Mouse (Mus musculus): ENCODE data around the gene Kcp. TPM values are rescaled to one million over a fixed set of nuclear protein-coding genes. Genes with fewer than 3 reads are reported as not detected.

Gene Kcp
- total and polyA plus RNA-seq, 3 experiments: 0.51 to 0.64 TPM; not detected in 1

- TF ChIP-seq CHD2 (IDR thresholded peaks at IDR 0.05; ENCODE audit: low read length): no peak
These were observed 18.8 kb upstream of the Kcp start, which contains the start of gene Irf5 (continued) for GRCm38 (mm10) chr6:29526281-29527251.

GRCm38 (mm10) chr6:29525256-29525655 is 17.5 kb upstream of the Kcp start:
- H3K4me1 ChIP-seq (ENCODE audit: control insufficient read depth in 1 of 2, insufficient read depth in 2 of 2): peaks cover 13 to 50% of the 10 kb centered on the region in 2 experiments
- no peak overlapping the region for H3K4me3 ChIP-seq (replicated peaks in 1 of 3; ENCODE audit: low read depth in 2 of 3, low read length in 2 of 3, poor library complexity in 1 of 3)
- no peak overlapping the region for H3K4me2 ChIP-seq (ENCODE audit: insufficient read depth, low read depth, poor library complexity, severe bottlenecking)
- peak; percentile 67 for DNase-seq (ENCODE audit: extremely low read depth)
- no peak overlapping the region for H3K27ac ChIP-seq (ENCODE audit: insufficient read depth, low read depth)
- H3K79me2 ChIP-seq (replicated peaks; ENCODE audit: control insufficient read depth, extremely low read depth, insufficient read depth, poor library complexity, severe bottlenecking): peaks cover 23% of the 10 kb centered on the region
- H3K36me3 ChIP-seq (replicated peaks in 1 of 2; ENCODE audit: control insufficient read depth in 1 of 2, insufficient read depth in 1 of 2, low read length in 1 of 2): no peaks in the 10 kb centered on the region
- dilution Hi-C loops (cut with MboI; ENCODE audit: extremely low pct_ligation_motif_present, extremely low pct_unique_long_range_greater_than_20kb, low sequenced_read_pairs) (no loop called here), in situ Hi-C loops (cut with MboI; ENCODE audit: low pct_ligation_motif_present, low pct_unique_long_range_greater_than_20kb, low sequenced_read_pairs) (no loop called here)
- no peak for TF ChIP-seq ZC3H11A (IDR thresholded peaks at IDR 0.05; ENCODE audit: low read depth, low read length)
- TF ChIP-seq MEF2A (IDR thresholded peaks at IDR 0.05; ENCODE audit: borderline replicate concordance, low read depth, low read length): no peak
- no peak for TF ChIP-seq CHD2 (IDR thresholded peaks at IDR 0.05; ENCODE audit: low read length)
- TF ChIP-seq MAX (IDR thresholded peaks at IDR 0.05; ENCODE audit: low read length): no peak
- no peak for TF ChIP-seq ZNF384 (IDR thresholded peaks at IDR 0.05; ENCODE audit: low read depth, low read length)
- peak; percentile 66 to 87 for TF ChIP-seq CTCF (conservative IDR thresholded peaks at IDR 0.05 in 1 of 2, IDR thresholded peaks at IDR 0.05 in 1 of 2; ENCODE audit: low read depth in 2 of 2, low read length in 2 of 2)
- TF ChIP-seq MAFK (IDR thresholded peaks at IDR 0.05; ENCODE audit: insufficient replicate concordance, low read length): no peak
- peak; percentile 31; the same call in 1 of the 2 replicates for TF ChIP-seq SMC3 (IDR thresholded peaks at IDR 0.05; ENCODE audit: low read depth, low read length)
- no peak for TF ChIP-seq PAX5 (IDR thresholded peaks at IDR 0.05; ENCODE audit: low read length)
- TF ChIP-seq RAD21 (IDR thresholded peaks at IDR 0.05; ENCODE audit: low read depth, low read length): peak; percentile 42
- no peaks in the 10 kb centered on the region for H3K27me3 ChIP-seq (replicated peaks)
- peaks cover 2% of the 10 kb centered on the region for H3K9me3 ChIP-seq (replicated peaks; ENCODE audit: low read length)
- H3K9ac ChIP-seq (ENCODE audit: insufficient read depth, low read depth): no peak overlapping the region

- no peaks in the 10 kb centered on the region for H3K27me3 ChIP-seq (replicated peaks)
- peak overlapping the region; percentile 82 for H3K27ac ChIP-seq (ENCODE audit: insufficient read depth, low read depth)
- TF ChIP-seq CHD2 (IDR thresholded peaks at IDR 0.05; ENCODE audit: low read length): peak; percentile 63
- 0 out of 2 replicates have a peak, but pooled peaks have one; percentile 4 for TF ChIP-seq SMC3 (IDR thresholded peaks at IDR 0.05; ENCODE audit: low read depth, low read length)
- TF ChIP-seq MAZ (IDR thresholded peaks at IDR 0.05; ENCODE audit: low read depth, low read length): peak; percentile 77; the same call in 1 of the 2 replicates
- peak; percentile 80 for TF ChIP-seq BHLHE40 (IDR thresholded peaks at IDR 0.05; ENCODE audit: low read depth, low read length)
- TF ChIP-seq POLR2AphosphoS2 (IDR thresholded peaks at IDR 0.05; ENCODE audit: low read depth, low read length): no peak
- peak; percentile 90 for TF ChIP-seq IRF4 (IDR thresholded peaks at IDR 0.05; ENCODE audit: low read depth, low read length)
- peak; percentile 61 for TF ChIP-seq MXI1 (IDR thresholded peaks at IDR 0.05; ENCODE audit: low read depth, low read length)
- TF ChIP-seq NRF1 (IDR thresholded peaks at IDR 0.05; ENCODE audit: low read depth, low read length): no peak
- no peak for TF ChIP-seq KAT2A (IDR thresholded peaks at IDR 0.05; ENCODE audit: insufficient replicate concordance, low read length)
- TF ChIP-seq MYC (IDR thresholded peaks at IDR 0.05; ENCODE audit: low read depth, low read length): peak; percentile 57; the same call in 1 of the 2 replicates
- TF ChIP-seq NELFE (IDR thresholded peaks at IDR 0.05; ENCODE audit: low read depth, low read length): peak; percentile 58; the same call in 1 of the 2 replicates
- no peak for TF ChIP-seq GABPA (IDR thresholded peaks at IDR 0.05; ENCODE audit: insufficient replicate concordance, low read depth, low read length)
- TF ChIP-seq ELF1 (IDR thresholded peaks at IDR 0.05; ENCODE audit: low read depth, low read length): peak; percentile 59
- TF ChIP-seq ETS1 (conservative IDR thresholded peaks at IDR 0.05; ENCODE audit: low read depth, low read length): peak; percentile 58; the same call in 1 of the 2 replicates
- peak; percentile 78 for TF ChIP-seq SIN3A (IDR thresholded peaks at IDR 0.05; ENCODE audit: low read length)
- no peak for TF ChIP-seq ZMIZ1 (IDR thresholded peaks at IDR 0.05; ENCODE audit: low read depth, low read length)
- TF ChIP-seq CTCF (conservative IDR thresholded peaks at IDR 0.05 in 1 of 2, IDR thresholded peaks at IDR 0.05 in 1 of 2; ENCODE audit: low read depth in 2 of 2, low read length in 2 of 2): 0 out of 4 replicates have a peak, but pooled peaks of 1 of the 2 experiments have one; percentile 1
- TF ChIP-seq MEF2A (IDR thresholded peaks at IDR 0.05; ENCODE audit: borderline replicate concordance, low read depth, low read length): peak; percentile 68
- no peak for TF ChIP-seq ZC3H11A (IDR thresholded peaks at IDR 0.05; ENCODE audit: low read depth, low read length)
- TF ChIP-seq MAFK (IDR thresholded peaks at IDR 0.05; ENCODE audit: insufficient replicate concordance, low read length): no peak
- TF ChIP-seq POLR2A (IDR thresholded peaks at IDR 0.05; ENCODE audit: low read depth, low read length): peak; percentile 23; the same call in 1 of the 2 replicates
- TF ChIP-seq RCOR1 (conservative IDR thresholded peaks at IDR 0.05; ENCODE audit: low read depth, low read length): peak; percentile 74; the same call in 1 of the 2 replicates
These were observed 16.3 kb upstream of the Kcp start for GRCm38 (mm10) chr6:29524034-29524489.

More at GRCm38 (mm10) chr6:29524034-29524489, 16.3 kb upstream of the Kcp start:
- peaks cover 13 to 42% of the 10 kb centered on the region in 2 experiments for H3K4me1 ChIP-seq (ENCODE audit: control insufficient read depth in 1 of 2, insufficient read depth in 2 of 2)
- H3K79me2 ChIP-seq (replicated peaks; ENCODE audit: control insufficient read depth, extremely low read depth, insufficient read depth, poor library complexity, severe bottlenecking): peaks cover 12% of the 10 kb centered on the region
- peaks cover 9% of the 10 kb centered on the region for H3K9me3 ChIP-seq (replicated peaks; ENCODE audit: low read length)
- H3K36me3 ChIP-seq (replicated peaks in 1 of 2; ENCODE audit: control insufficient read depth in 1 of 2, insufficient read depth in 1 of 2, low read length in 1 of 2): no peaks in the 10 kb centered on the region
- peak; percentile 79 for DNase-seq (ENCODE audit: extremely low read depth)
- H3K9ac ChIP-seq (ENCODE audit: insufficient read depth, low read depth): peak overlapping the region; percentile 12; the same call in 1 of the 2 replicates
- dilution Hi-C loops (cut with MboI; ENCODE audit: extremely low pct_ligation_motif_present, extremely low pct_unique_long_range_greater_than_20kb, low sequenced_read_pairs) (no loop called here), in situ Hi-C loops (cut with MboI; ENCODE audit: low pct_ligation_motif_present, low pct_unique_long_range_greater_than_20kb, low sequenced_read_pairs) (no loop called here)
- H3K4me2 ChIP-seq (ENCODE audit: insufficient read depth, low read depth, poor library complexity, severe bottlenecking): peak overlapping the region; percentile 18
- peak overlapping the region in 1 of 3 experiments; percentile 12 for H3K4me3 ChIP-seq (replicated peaks in 1 of 3; ENCODE audit: low read depth in 2 of 3, low read length in 2 of 3, poor library complexity in 1 of 3)

Data from CH12.LX (cell line).